Mouse (Mus musculus): ENCODE measurements around the gene Asap2.
"Not testable (repeated sequence)": the region's sequence is repeated elsewhere in the genome, so short reads cannot be mapped to it uniquely, and the experiment has no call there.

The Asap2 gene

GRCm38 (mm10) chr12:20990132-20990531 lies at the start of gene Asap2:
Gene Asap2, plus strand, starts transcription at chr12:20990459.
- peak; percentile 31 to 72 for DNase-seq

DNA sequence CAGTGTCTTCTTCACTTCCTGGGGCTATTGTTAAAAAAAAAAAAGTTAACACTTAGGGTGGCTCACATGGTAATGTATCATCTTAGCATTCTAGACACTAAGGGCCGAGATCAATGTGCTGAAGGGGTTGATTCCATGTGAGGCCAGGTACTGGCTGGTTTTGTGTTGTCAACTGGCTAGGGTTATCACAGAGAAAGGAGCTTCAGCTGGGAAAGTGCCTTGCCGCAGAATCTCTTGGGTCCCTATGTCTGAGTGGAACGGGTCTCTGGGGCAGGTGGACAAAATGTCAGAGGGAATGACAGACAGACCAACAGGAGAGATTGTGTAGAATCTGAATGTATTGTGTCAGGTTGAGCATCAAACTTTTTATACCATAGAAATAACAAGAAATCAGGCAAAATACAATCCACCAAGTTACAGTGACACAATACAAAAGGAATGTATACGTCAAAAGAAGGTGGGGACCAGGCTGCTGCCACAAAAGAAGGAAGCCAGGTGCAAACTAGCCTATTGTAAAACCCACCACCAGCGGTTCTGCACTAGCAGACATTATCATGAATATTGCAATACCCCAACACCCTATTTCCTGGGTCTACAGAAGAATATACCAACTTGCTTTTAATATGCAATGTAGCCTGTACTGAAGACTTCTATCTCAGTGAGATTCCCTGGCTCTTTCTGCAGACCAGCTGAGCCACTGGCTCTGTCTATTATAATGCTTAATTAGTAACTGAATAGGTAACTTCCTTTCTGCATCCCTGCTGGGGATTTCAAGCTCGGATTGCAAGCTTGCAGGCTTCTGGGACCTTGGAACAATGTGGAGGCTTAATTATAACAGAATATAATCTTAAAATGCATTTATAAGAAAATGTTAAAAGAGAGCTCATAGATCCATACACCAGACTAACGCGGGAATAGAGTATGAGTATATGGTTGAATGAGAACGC lies 42.9 kb upstream of the Asap2 start:
- DNase-seq: not testable (repeated sequence)

- peak in 1 of 2 experiments; percentile 0 for DNase-seq
Measured at GRCm38 (mm10) chr12:20990579-20990978, 320 bp downstream of the Asap2 start.

DNA sequence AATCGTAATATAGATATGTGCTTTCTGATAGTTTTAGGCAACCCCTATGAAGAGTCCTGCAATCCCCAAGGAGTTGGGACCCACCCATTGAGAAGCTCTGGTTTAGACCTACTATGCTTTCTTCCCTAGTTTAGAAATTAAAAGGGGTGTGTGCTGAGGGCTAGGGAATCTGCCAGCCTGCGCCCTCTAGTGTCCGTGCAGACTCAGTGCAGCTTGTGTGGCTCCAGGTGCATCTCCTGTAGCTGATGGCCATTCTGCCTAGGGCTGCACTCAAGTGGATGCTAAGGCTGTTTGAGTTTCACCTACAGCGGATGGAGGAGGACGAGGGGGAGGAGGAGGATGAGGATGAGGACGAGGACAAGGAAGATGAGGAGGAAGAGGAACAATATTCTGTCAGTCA lies 40.6 kb downstream of the Asap2 start:
- DNase-seq: not testable (repeated sequence)

DNA sequence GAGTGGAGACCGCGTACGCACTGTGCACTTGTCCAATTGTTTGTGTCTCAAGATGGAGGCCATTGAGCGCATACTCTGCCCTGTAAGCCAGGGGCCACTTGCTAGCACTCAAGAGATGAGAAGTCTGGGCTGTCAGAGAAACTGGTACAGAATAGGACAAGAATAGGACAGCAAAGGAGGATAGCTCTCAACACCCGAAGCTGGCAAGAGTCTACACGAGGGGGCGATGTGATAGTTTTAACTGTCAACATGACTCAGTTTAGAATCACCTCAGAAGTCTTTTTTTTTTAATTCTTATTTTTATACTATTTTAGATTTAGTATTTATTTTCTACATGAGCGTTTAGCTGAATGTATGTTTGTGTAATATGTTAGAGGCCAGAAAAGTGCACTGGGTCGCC lies 56.5 kb downstream of the Asap2 start:
- not testable (repeated sequence) for DNase-seq

GRCm38 (mm10) chr12:21075731-21076130 lies 85.5 kb downstream of the Asap2 start:
- DNase-seq: peak; percentile 68 to 92

- DNase-seq: peak in 1 of 2 experiments; percentile 2
Measured at GRCm38 (mm10) chr12:21090168-21090567, 99.9 kb downstream of the Asap2 start.

- not testable (repeated sequence) for DNase-seq
Measured at GRCm38 (mm10) chr12:21092446-21092845, 102.2 kb downstream of the Asap2 start.

DNA sequence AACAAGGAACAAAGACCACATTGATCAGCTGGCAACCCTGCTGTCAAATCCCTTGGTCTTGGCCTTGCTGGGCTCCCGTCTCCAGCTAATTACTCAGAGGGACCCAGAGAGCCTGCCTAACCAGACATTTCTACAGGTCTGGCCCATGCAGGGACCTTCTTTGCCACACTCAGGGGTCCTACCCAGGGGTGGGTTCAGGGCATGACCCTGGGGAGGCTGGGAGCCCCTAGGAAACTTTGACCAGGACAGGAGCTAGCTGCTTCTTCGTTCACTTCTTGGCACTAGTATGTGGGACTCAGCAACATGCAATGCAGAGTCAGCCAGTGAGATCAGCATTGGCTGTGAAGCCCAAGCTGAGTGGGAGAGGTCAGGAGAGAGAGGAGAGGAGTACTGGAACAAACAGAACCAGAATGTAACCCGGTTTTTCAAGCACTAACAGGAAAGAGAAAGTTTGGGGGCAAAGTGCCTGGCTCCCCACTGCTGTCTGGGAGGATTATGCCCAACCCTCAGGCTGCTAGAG lies 107.6 kb downstream of the Asap2 start:
- not testable (repeated sequence) for DNase-seq

- not testable (repeated sequence) for DNase-seq
Measured at GRCm38 (mm10) chr12:21111116-21111475, 120.8 kb downstream of the Asap2 start.

- DNase-seq: peak; percentile 85 to 94
Measured at GRCm38 (mm10) chr12:21111476-21112452, 121.5 kb downstream of the Asap2 start.

GRCm38 (mm10) chr12:21112453-21112857 lies 122.2 kb downstream of the Asap2 start:
- peak; percentile 77 to 86 for DNase-seq

DNA sequence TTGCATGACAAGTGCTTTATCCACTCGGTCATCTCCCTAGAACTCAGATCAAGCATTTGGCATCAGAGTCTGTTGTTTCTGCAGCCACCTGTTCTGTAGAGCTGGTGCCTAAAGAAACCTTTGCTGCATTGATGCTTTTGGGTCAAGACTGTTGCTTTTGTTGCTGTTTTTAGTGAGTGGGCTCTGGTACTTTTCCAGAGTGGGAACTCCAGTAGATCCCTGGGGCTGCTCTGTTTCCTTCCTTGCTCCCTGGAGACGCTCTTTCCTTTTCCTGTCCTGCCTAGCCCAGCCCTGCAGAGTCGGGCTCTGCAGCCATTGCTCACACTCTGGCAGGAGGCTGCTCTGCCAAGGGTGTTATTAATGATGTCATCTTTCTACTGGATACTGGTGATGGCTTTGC lies 129.2 kb downstream of the Asap2 start:
- peak; percentile 56 to 82 for DNase-seq

- no peak for DNase-seq
Measured at GRCm38 (mm10) chr12:21122818-21123217, 132.6 kb downstream of the Asap2 start.

GRCm38 (mm10) chr12:21123647-21124046 lies 133.4 kb downstream of the Asap2 start:
- DNase-seq: no peak

DNA sequence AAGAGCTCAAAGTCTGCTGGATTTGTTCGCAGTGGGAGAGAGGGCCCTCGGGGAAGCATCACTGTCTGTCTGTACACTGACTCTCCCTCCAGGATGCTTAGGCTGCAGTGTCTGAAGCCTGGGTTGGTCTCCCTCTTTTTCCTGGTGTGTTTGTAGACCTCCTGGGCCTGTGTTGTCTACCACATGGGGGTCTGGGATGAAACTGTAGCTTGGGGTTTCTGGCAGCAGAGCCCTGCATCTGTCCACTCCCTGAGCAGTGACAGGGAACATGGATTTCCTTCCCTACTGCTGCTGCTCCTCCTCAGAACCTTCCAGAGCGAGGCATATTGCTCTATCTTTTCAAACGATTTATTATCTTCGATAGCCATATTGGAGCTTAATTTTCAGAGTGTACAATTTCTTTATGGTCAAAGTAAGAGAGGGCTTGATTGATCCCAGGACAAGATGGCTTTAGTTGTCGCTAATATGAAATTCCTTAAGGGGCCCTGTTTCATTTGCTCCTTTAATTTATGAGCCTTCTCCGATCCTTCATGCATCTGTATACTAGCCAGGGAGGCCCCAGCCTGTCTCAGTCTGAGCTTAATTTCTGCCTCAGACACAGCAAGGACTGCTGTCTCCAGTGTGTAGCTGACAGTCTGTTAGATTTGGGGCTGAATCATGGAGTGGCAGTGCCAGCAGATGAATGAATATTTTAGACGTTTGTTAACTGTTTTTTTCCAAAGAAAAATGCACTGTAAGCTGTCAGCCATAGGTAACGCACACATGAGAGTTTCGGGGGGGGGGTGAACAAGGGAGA lies 135.6 kb downstream of the Asap2 start:
- DNase-seq: no peak

DNA sequence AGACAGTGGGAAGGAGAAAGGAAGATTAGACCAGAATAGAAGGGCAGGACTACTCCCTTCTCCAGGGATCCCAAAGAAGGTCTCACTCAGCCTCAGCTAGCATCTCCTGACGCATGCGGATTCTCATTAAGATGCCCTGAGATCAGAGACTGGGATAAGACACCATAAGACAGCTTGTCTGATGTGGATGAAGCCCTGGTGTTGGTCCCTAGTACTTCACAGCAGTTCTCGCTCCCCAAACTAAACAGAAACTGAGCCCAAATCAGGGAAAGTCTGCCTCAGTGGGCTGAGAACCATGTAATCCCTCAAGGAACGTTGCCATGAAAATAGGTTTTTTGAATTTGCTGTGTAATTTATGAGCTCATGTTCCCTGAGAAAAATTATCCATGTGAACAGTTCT lies 136.3 kb downstream of the Asap2 start:
- no peak for DNase-seq

- DNase-seq: no peak
Measured at GRCm38 (mm10) chr12:21128930-21129869, 138.9 kb downstream of the Asap2 start.

- DNase-seq: no peak
Measured at GRCm38 (mm10) chr12:21130274-21130823, 140.1 kb downstream of the Asap2 start.

GRCm38 (mm10) chr12:21132537-21132936 lies 142.3 kb downstream of the Asap2 start:
- DNase-seq: peak; percentile 46 to 47

DNA sequence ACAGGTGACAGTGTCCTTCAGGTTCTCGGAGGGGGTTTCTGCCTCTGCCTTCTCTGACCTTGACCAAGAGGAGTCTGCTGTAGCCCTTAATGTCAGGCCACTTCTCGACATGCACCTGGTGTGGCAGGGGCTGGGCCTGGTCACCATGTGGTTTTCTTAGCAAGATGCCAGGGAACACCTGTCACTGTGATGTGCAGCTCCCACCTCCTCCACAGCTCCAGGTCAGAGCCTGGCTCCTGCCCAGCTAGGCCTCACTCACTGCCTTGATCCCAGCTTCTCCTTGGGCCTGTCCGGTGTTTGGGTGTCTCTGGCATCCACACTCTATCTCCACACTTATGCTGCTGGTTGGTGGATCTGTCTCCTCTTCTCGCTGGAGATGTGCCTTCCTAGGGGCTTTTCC lies 142.8 kb downstream of the Asap2 start:
- no peak for DNase-seq
